Mouse (Mus musculus) spleen, postnatal 14 days (tissue): ENCODE measurements at regions not wholly inside any gene's neighbourhood (a gene's known extent, or its start where the extent isn't known, plus 50 kb on each side); places are given as distances from the start of the nearest gene placed in this dataset.
"Not testable (repeated sequence)": the region's sequence is repeated elsewhere in the genome, so short reads cannot be mapped to it uniquely, and the experiment has no call there.

Experiments used
- DNase-seq, 2 experiments: peaks; one replicate each; pipeline ENCODE4 v3.0.0; 2021 to 2022; ENCODE audit warnings: low spot score in 2 of 2

DNA sequence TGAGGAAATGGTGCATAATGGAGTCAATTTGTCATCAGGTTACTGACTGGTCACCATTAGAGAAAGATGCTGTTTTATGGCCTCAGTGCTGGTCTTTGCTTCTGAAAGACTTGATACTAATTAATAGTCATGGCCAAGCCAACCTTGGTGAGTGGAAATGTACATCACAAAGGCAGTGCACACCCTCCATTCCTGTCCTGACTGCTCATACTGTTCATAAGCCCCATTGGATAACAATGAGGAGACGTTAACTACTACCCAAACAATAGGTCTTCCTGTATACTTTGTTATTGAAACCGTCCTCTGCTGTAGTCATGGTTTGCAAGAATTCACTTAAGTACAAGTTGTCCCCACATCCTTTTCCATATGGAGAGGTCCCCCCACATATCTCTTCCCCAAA lies 605.8 kb upstream of the Slc35b3 start:
- no peak for DNase-seq

DNA sequence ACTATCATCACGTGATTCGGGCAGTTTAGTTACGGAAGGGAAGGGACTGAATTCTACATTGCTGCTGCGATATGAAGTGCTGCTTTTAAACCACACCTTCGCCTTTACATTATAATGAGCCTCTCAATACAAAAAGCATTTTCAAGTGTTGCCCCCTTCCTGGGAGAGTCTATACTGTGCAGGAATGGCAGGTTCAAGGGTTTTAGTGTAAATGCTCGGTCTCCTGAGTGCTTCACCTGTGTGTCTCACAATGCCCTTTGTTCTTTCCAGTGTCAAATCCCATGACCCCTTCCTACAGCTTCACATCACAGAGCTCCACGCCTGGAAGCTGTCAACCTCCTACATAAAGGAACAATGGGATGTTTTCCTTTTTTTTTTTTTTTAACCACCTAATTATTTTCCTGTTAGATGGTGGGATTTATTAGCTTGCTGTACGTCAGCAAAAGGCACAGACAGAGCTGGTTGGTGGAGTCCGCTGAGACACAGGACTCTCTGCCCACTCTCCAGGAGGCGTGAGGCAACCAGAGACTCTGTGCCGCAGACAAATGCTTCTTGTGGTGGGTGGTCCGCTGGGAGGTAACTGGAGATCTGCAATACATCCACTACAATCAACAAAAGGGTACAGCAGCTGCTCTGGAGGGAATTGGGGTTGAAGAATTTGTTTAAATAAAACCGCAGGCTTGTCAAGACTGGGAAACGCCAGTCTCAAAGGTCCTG lies 577.2 kb upstream of the Slc35b3 start:
- no peak for DNase-seq

DNA sequence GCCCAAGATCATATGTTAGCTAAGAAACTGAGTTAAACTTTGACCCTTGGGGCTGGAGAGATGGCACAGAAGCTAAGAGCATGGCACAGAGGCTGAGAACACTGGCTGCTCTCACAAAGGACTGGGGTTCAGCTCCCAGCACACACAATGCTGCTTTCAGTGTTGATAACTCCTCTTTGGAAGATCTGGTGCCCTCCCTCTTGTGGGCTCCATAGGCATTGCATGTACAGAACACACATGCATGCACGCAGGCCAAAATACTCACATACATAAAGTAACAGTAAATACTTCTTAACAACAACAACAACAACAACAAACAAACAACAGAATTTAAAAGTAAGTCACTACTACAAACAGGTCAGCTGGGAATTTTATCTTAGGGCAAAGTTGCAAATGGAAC lies 565.8 kb upstream of the Slc35b3 start:
- DNase-seq, result no peak

DNA sequence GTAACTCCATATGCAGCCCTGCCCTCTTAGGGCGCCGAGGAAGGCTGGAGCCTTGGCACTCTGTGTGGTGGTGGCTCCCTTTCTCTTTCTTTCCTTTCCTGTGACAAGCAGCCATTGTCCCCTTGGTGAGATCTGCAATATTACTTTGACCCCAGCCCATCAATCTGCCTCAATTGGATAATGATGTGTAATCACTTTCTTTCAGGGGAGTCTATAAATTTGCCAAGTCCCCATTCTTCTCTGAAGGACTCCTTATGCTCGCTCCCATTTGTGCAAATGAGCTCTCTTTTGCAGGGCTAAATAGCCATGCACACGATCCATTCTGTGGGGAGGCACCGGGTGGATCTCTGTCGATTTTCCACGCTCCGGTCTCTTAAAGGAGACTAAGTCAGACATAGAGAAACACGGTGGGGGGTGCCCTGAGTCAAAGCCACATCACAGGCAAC lies 563.2 kb upstream of the Slc35b3 start:
- no peak for DNase-seq

DNA sequence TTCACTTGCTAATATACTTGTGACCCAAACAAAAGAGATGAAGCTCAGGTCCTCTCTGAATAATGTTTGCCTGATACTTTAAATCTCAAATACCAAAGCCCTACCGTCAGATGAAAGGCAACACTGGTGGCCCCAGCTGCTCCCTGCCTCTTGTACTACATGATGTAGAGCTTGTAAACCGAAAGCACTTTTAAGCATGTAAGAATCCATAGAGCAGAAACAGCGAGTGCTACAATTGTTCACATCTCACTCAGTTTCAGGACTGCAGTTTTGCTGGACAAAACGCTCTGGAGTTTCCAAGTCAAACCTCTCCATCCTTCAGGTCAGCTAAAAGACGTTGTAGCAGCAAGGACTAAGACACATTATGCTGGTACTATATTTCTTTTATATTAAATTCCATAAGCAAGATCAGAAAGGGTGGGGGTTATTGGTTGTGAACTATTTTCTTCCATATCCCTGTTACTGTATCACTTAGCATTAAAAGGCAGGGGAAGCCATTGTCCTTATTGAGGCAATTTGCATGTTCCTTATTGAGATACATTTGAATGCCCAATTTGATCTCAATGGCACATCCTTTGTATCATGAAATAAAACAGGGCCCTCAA lies 562.7 kb upstream of the Slc35b3 start:
- DNase-seq, result no peak

DNA sequence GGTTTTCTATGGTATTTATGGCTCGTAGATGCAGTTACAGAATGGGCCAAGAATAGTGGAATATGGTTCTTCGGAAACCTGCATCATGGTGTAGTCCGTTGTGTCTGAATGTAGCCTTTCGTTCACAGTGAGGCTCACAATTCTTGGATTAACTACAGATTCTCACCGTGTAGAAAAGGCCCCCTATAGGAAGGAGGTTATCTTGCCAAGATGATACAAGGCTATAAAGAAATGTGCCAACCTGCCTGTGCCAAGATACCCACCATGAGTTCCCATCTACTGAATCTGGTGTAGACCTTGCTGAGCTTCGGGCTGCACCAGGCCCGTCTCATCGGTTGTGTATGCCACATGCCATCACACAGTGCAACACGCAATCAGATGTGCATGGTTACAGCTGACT lies 560.2 kb upstream of the Slc35b3 start:
- DNase-seq, result no peak

DNA sequence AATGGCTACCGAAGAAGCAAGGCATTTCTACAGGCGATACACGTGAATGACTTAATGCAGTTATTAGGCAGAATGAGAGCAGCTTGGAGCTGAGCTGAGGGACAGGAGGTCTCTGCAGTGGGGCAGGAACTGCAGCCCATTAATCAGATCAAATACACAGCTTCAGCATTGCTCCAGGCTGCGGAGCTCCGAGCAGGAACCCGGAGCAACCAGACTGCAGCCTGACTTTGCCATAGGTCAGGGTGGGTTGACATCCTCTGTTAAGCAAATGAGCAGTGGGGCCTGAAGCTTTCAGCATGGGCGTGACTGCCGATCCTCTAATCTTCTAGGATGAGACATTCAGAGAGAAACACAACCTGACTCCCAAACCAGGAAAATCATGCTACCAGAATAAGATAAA lies 555.4 kb upstream of the Slc35b3 start:
- no peak for DNase-seq

DNA sequence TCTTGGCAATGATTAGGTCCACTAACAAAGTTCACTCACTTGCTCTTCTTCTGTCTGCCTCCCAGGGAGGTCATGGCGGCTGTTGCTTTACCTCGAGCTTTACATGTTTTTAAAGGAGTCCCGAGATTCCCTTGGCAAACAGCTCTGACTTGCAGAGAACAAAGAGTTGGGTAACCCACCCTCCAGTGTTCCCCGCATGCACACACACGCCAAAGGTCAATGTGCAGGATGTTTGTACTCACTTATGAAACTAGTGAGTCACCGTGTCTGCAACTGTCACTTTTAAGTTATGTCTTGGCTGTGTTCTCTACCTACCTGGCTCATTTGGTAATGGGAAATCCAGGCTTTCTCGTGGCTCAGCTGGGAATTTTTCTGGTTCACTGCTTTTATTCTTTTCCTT lies 529.1 kb upstream of the Slc35b3 start:
- no peak for DNase-seq

DNA sequence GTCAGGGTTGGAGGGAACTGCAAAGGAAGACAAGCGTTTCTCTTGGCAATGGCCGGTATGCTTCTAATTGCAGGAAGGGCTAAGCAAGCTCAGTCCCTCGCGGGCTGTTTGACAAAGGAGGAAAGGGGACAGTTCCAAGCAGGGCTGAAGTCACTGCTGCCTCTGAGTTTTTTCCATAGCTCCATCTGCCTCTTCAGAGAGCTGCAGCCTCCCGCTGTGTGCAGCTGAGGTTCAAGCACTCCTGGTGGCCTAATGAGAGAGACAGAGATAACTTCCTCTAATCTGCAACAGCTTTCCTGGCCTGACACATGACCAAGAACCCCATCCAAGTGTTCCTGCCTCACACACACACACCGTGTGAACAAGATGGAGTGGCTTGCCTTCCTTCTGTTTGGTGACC lies 511.9 kb upstream of the Slc35b3 start:
- no peak for DNase-seq

DNA sequence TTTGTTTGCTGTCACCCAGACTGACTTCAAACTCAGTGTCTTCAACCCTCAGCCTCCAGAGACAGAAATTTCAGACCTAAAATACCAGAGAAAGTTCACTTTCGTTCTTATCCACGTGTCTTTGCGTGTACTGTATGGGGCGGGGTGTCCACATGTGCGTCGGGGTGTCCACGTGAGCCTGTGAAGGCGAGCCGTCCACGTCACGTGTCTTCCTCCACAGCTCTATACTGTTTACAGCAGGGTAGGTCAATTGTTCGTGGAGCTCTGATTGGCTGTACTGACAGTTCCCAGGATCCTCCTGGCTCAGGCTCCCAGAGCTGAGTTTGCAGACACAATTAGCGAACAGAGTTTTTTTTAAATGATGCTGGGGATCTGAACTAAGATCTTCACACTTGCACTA lies 481.1 kb upstream of the Slc35b3 start:
- no peak for DNase-seq

DNA sequence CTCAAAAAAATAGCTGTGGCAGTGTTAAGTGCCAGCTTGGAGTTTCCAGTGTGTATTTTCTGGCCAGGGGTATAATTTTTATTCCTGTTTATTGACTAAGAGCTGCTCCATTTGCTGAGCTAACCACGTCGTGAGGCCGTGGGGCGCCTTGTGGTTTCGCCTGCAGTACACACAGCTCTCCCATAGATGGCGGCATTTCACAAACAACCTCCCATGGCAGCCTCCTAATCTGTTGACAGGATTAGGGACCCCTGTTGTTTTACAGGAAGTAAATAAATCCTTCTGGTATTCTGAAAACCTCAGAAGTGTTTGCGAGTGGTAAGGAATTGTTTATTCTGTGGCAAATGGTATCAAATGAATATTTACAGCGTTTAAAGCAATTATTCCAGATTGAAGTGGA lies 480.2 kb upstream of the Slc35b3 start:
- peak in 1 of 2 experiments; percentile 7 for DNase-seq

DNA sequence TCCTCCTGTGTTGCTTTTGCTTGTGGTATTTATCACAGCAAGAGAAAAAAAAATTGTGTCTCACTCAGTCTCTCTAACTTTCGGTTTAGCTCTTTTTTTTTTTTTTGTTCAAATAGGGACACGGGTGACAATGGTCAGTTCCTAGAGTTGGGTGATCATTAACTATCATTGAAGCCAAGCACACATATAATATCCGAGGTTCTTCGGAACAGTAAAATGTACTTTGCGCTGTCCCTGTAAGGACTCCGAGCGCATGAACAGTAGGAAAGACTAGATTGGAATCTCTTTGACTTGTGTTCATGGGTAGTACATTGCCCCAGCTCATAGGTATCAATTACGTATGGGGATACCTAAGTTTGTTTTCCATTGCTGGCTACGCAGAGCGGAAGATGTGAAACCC lies 479.7 kb upstream of the Slc35b3 start:
- DNase-seq, result no peak

DNA sequence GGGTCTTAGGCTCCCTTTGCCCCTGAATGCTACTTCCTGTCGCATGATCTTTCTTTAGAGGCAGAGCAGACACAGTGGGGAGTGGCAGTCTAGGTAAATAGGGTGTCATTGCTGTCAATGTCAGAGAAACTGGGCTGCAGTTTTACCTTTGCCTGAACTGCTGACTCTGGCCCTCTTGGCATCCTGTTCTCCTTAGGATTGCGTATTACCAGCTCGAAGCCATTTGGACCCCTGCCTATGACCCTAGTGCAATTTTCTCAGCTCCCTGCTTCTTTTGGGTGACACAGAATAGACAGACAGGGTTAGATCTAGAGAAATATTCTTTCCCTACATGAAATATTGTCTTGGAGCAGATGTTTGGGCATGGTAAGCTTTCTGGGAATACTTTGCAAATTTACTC lies 467.3 kb upstream of the Slc35b3 start:
- no peak for DNase-seq

DNA sequence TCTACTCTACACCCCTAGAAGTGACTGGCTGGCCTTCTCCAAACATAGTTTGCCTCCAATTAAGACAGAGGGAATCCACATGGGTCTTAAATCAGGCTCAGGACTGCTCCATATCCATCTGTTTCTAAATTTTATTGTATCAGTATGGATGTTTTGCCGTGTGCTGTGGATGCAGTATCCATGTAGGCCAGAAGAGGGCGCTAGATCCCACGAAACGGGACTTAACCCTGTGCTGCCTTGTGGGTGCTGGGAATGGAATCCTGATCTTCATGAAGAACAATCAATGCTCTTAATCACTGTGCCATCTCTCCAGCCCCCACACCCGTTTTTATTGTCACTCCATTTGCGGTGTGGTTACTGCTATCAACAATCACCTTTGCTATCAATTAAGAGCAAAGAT lies 465.3 kb upstream of the Slc35b3 start:
- DNase-seq, result no peak

DNA sequence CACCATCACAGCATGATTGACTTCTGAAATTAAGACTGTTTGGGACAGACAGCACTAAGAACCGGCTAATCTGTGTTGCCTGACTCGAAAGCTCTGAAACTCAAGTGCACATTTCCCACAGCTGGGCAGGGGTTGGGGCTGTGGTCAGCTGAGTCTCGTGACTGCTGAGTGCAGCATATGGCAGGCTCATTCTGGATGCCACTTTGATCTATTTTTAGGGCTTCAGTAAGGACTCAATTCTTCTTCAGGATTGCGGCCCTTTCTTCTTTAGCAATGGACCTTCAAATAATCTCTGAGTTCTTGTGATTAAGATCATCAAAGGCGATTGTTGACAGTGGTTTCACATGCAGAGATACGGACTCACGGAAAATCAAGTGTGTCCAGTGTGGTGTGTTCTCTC lies 457.5 kb upstream of the Slc35b3 start:
- DNase-seq, result no peak

DNA sequence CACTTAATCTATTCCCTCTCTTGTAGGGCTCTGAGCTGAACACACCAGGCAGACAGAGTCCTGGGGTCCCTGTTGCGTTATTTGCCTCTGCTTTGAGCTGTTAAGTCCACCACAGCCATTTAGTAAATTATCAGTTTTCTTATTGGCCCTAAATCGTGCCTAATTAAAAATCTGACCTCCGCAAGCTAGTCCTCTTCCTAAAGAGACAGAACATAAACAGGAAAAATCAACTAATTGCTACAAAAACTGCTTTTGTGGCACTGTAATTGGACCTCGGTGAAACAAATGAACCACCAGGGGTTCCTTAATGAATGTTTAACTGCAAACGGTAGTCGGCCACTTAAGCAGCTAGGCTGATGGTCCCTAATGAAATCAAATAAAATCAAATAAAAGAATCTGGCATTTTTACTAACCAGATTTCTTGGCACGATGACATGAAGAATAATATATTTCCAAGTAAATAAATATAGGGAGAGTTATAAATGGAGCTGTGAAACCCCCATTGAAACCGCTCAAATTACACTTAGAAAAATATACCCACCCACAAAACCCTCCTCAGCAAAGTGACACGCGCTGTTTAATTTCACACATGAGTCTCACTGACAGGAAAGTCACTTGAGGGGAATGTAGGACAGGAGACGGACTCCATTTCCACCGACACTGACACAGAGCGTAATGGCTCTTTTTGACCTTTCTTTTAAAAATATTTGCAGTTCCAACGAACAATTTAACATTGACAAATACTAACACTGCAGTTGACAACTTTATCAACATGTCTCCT lies 451.0 kb upstream of the Slc35b3 start:
- DNase-seq, result no peak

DNA sequence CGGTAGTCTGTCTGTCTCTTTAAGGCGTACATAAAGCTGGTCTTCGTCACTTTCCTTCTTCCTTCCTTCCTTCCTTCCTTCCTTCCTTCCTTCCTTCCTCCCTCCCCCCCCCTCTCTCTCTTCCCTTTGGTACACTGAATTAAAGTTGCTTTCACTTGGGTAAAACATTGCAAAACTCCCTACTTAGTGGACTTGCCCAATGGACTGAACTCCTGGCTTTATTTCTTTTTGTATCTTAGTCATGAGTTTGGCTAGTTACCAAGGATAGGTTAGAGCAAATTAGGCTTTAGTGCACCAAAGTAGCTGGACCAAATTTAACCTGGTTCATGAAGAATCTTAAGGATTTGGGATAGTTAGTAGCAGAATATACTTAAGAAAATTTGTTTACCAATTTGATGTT lies 431.9 kb upstream of the Slc35b3 start:
- DNase-seq, result no peak

DNA sequence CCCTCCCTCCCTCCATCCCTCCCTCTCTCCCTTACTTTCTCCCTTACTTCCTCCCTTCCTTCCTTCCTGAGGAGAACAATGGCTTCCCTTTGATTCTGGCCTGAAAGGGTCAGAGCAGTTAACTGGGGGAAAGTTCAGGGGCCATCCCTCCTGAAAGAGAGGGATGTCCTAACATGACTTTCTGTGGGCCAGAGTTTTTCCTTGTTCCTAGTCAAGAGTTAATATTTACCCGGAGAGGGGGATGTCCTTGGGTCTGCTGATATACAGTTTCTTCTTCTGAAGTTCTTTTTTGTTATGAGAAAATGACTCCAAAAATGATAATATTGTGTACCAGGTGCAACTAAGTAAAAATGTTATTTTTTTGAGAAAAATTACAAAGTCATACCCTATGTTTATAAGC lies 431.5 kb upstream of the Slc35b3 start:
- not testable (repeated sequence) for DNase-seq

DNA sequence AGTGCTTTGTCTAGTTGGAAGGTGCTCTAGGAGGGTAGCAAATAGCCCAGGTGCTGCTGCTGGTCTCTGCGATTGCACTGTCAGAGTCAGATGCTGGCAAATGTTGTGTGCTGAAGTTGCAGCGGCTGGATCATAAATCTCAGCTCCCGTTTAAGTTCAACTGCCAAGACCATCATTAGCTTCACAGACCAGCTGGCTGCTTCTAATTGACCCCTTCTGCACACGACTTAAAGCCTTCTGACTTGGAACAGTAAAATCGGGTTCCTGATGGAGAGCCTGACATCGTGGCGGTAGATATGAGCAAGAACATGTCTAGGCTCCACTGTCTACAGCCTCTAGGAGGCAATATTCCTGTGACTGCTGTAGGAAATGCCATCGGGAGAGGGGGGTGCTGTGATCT lies 416.0 kb upstream of the Slc35b3 start:
- no peak for DNase-seq

DNA sequence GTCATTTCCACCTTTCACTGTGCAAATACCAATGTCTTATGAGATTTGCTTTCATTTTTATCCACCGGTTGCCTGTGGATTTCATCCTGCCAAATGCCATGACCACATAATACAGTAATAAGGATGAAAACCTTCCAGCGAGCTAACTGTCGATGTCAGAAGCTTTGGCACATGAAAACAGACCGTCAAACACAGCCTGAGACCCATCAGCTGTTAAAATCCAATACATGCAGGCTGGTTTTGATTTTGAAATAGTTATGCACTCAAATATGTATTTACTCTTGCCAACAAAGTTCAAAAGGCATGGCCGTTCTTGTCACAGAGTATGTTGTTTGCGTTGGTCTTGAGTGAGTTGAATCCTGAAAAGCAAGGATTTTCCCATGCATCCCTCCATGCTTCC lies 415.6 kb upstream of the Slc35b3 start:
- DNase-seq, result no peak

DNA sequence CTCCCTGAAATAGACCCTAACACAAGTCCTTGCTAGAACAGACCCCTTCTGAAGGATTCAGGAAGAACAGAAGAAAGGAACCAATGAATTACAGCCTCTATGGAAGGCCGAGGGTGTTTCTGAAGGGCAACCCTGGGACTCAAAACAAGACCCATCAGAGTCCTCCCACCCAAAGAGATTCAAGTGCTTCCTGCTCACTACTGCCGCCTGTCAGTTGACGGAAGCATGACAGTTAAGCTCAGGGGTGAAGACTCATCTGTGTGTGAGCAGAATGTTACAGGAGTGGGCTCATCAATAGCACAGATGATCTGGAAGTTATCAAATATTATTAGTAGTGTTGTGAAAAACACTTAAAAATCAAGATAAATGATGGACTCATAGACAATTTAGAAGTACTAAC lies 411.9 kb upstream of the Slc35b3 start:
- no peak for DNase-seq

DNA sequence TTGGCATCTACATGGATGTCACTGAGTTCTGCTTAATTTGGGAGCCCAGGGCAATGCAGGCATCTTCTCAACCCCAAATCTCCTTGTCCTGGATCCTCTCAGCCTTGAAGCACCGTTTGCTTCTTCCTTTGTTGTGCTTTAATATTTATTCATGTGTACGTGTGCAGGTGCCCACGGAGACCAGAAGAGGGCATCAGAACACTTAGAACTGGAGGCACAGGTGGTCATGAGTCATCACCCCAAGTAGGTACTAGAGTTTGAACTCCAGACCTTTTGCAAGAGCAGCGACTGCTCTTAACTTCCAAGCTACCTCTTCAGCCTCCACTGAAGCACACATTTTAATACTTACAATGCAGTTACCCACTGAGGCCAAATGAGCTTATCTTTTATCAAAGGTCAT lies 403.0 kb upstream of the Slc35b3 start:
- DNase-seq, result no peak

DNA sequence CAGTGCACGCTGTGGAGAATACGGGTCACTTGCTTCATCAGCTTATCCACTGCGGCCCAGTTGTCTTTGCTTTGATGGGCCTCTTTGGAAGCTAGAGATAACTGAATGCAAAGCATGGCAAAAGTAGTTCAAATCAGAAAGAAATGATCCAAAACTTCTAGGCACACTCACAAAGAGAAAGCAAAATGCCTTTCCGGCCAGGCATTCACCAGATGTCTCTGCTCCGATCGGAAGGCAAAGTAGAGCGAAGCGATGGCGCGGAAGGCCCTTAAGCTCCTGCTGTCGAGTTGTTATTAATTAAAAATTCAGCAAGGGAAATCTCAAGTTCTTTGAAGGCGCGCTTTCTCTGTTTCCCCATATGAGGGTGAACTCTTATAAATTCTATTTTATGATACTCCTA lies 401.9 kb upstream of the Slc35b3 start:
- DNase-seq, result no peak
